Mouse (Mus musculus) hematopoietic stem cell, adult 5-6 weeks (primary cell): Measurements from ENCODE around the gene Intu. TPM values are rescaled to one million over a fixed set of nuclear protein-coding genes. Genes with fewer than 3 reads are reported as not detected.

Source experiments
- ATAC-seq, 2 experiments: fragments of 125-278 bp in 1 of 2; replicated peaks in 1 of 2; 2 replicates each; pipeline ENCODE4 v1.8.0; 2016 to 2017; ENCODE audit warnings: inconsistent platforms in 2 of 2, mild to moderate bottlenecking in 2 of 2, moderate number of reproducible peaks in 2 of 2, low read depth in 1 of 2, moderate TSS enrichment in 1 of 2; ENCODE audit not compliant: low FRiP score in 2 of 2, poor library complexity in 2 of 2, severe bottlenecking in 2 of 2, insufficient read depth in 1 of 2, low TSS enrichment in 1 of 2
- total RNA-seq: library from RNA; stranded (forward); fragments of 172-1452, 232-1000 nt; gene quantifications from 2 replicates; pipeline ENCODE4 v1.2.3, GENCODE M21; 2017

Gene Intu
- total RNA-seq, 1 experiment from 2014 or later: 4.5 TPM

DNA sequence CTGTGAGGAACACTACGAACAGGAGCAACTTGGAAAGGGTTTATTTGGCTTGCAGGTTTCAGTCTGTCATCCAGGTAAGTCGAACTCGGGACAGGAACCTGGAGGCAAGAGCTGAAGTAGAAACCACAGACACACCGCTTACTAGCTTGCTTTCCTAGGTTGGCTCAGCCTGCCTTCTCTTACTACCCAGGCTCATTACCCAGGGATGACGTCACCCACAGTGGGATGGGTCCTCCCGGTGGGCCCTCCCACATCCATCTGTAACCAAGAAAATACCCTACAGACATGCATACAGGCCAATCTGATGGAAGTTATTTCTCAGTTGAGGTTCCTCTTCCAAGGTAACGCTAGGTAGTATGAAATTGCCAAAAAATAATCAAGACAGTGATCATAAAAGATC, 6.2 kb upstream of the Intu start:
- ATAC-seq: no peak

- peak in 1 of 2 experiments; percentile 44; a peak in 1 of 4 replicates for ATAC-seq
Measured at GRCm38 (mm10) chr3:40525341-40525740, 5.7 kb upstream of the Intu start.

- no peak for ATAC-seq
Measured at GRCm38 (mm10) chr3:40526095-40526494, 5.0 kb upstream of the Intu start.

DNA sequence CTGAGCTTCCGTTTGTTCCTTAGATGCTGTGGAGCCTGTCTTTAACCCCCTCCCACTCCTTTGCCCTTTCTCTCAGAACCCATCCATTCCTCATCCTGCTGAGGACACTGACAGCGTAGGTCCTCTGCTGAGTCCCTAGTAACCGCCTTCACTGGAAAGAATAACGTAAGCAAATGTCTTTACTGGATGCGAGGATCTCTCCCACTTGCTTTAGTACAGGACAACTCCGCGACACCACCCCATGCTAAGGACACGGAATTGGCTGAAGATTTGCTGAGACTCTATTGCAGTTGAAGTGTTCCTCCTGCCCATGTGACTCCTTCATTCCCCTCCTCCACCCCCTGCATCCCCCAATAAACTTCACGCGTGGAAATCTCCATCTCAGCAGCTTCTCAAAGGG, 3.9 kb upstream of the Intu start:
- ATAC-seq: no peak

DNA sequence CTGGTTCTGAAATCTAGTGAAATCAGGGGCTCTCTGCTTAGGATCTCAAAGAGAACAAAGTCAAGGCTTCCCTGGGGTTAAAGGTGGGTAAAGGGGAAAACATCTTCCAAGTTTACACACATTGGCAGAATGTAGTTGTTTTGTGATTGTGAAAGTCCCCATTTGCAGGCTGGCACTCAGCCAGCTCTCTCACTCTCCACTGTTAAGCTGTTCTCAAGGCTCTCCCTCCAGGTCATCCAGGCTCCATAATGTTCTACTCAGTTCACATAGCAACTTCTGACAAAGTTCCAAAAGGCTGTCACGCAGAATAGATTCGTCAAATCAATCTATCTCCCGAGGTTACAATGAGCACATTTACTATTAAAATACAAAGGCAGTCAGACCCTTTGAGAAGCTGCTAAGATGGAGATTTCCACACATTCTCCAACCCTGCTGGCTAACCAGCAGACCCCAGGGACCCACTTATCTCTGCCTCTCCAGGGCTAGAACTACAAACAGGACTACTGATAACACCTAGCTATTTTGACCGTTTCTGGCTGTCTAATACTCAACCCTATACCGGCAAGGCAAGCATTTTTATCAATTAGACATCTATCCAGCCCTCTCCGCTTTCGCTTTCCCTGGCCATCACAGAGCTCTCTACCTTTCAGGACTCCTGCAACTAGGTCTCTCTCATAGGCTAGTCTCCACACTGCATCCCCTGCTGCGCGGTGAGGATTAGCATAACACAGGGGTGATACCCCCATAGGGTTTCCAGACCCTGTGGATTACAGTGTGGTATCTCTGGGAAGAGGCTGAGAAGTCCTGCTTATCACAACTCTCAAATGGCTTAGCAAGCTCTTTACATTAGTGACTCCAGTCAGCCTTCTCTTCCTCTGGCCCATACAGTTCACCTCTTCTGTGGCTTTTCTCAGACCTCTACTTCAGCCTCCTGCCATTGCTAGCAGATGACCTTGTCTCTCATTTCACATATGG, 2.8 kb upstream of the Intu start:
- ATAC-seq: no peak

DNA sequence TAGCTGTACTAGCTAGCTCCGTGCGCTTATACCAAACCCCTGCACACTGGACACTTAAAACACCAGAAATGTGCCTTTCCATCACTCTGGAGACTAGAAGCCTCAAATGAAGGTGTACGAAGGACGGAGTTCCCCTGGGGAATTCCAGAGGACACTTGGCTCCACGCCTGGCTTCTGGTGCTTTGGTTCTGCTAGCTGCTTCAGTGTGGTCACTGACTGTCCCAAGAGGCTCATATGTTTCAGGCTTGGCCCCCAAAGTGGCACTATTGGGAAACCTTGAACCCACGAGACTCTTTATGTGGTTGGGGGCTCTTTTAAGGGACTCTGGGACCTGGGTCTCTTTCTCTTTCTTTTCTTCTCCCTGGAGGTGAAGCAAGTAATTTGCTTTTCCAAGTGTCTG, 2.1 kb upstream of the Intu start:
- ATAC-seq: no peak

DNA sequence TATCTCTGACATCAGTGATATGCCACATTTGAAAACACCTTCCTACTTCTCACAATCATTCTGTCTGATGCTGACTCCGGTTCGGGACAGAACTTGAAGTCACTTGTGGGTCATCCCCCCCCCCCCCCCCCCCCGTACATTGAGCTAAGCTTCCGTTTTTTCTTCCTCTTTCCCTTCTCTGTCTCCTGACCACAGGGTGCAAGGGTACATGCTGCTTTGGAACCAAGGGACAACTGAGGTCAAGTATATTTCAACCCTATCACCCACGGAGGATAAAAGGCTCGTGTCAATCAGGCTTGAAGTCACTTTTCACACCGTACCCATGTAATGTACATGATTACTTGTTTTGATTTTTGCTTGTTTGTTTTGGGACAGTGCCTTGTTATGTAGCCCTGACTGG, 241 bp upstream of the Intu start:
- ATAC-seq: peak; percentile 34 to 52; a peak in 2 of 4 replicates

- ATAC-seq: no peak
Measured at GRCm38 (mm10) chr3:40532256-40532655, 1.2 kb downstream of the Intu start.

DNA sequence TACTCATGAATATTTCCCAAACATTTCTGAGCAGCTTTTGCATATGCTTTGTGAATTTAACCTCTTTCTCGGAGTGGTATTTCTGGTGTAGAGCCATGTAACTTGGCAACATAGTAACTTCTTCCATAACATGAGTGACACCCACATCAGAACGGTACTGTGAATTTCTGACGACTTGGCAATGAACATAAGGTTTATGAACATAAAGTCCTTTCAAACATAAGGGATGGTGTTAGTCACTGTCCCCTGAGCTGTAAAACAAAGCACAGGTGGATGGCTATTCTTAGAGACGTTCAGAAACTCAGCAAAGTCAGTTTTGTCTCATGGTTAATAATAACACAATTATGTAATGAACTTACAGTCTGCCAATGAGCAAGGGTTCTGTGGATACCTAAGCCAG, 3.1 kb downstream of the Intu start:
- ATAC-seq: no peak

DNA sequence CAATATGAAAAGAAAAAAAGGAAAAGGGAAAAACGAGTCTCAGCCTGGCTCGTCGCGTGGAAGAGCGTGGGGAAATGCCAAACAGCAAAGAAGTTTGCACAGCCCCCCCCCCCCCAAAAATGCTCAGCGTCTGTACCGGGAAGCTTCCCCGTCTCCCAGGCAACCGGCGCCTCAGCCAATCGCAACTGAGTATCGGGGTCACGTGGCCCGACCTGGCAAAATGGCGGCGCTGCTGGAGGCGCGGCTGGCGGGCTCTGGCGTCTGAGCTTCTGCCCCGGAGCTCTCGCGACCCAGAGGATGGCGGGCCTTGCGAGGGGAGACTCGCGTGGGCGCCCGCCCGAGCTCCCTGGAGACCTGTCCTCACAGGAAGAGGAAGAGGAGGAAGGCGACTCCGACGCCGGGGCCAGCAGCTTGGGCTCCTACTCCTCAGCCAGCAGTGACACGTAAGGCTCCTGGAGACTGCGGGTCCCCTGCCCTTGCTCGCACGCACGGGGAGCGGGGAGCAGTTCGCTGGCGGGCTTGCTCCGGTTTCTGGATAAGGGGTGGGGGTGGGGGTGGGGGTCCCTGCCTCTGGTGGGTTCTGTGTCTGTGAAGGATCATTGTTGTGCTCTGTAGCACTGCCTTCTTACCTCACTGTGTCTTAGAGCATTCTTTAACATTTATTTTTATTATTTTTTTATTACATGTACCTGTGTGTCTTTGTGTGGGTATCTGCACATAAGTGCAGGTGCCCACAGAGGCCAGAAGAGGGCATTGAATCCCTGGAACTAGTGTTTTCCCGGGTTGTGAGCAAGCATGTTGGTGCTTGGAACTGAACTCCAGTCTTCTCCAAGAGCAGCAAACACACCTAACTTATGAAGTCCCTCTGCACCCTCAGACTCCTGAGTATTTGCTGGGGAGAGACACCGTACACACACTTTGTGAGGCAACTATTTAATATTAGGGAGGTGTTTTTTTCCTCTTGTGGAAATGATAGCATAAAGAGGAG, 9.8 kb downstream of the Intu start:
- peak; percentile 96 to 98 for ATAC-seq

GRCm38 (mm10) chr3:40546621-40547020, 15.5 kb downstream of the Intu start:
- no peak for ATAC-seq

DNA sequence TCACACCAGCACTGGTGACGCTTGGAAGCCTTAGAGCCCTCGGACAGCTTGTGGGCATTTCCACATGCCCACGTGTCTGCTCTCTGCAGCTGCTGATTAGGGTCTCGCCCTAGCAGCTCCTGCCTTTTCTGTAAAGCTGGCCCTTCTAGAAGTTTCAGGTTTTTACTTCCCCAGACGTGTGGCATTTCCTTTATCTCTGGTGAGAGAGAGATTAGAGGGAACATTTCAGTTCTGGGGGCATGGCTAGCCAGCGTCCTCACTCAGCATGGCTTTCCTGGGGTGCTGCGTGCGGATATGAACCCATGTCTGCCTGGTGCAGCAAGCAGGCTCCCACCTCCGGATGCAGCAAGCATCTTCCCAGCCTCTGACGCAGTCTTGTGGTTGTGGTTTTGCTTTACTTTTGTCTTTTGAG, 121.9 kb downstream of the Intu start:
- peak; percentile 22 to 51; a peak in 3 of 4 replicates for ATAC-seq

- ATAC-seq: no peak
Measured at GRCm38 (mm10) chr3:40653582-40653981, 122.5 kb downstream of the Intu start.

DNA sequence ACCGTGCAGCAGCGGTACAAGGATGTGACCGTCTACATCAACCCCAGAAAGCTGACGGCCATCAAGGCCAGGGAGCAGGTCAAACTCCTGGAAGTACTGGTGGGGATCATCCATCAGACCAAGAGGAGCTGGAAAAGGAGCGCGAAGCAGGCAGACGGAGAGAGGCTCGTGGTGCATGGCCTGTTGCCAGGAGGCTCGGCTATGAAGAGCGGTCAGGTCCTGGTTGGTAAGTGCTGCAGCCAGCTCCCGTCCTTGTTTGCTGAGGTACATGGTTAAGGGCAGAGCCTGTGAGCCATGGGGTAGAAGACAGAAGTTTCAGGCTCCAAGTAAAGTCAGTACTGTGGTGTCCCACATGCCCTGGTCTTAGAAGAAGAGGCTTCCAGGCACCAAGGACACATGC, 122.9 kb downstream of the Intu start:
- ATAC-seq: no peak

GRCm38 (mm10) chr3:40655571-40655970, 124.5 kb downstream of the Intu start:
- ATAC-seq: no peak

GRCm38 (mm10) chr3:40656339-40656738, 125.3 kb downstream of the Intu start:
- ATAC-seq: no peak

DNA sequence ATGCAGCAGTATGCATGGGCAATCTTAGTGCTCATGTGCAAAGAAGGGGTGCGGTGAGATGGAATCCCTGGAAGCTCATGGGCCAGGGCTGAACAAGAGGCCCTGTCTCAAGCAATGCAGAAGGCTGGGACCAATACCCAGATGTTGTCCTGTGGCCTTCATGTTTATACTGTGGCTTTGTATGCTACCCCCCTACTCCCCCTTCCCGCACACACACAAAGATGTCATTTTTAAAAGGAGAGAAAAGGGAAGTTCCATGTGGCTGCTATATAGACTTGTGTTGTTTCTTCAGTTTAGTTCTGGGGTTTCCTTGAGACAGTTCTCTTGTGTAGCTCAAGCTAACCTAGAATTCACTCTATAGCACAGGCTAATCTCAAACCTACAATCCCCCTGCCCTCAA, 129.1 kb downstream of the Intu start:
- peak; percentile 51 to 78; a peak in 3 of 4 replicates for ATAC-seq

GRCm38 (mm10) chr3:40666109-40666508, 135.0 kb downstream of the Intu start:
- no peak for ATAC-seq
